Mouse (Mus musculus) midbrain, embryonic 12.5 days (tissue): ENCODE results near the gene Dhx8. TPM values are rescaled to one million over a fixed set of nuclear protein-coding genes. Genes with fewer than 3 reads are reported as not detected.

Experiments
- ATAC-seq: fragments of 200-750 bp; cut with Nextera tagmentation; 2 replicates; pipeline ENCODE4 v1.8.0; 2017; ENCODE audit warnings: low read depth, moderate TSS enrichment, moderate library complexity; ENCODE audit not compliant: low FRiP score
- H3K27ac ChIP-seq: fragments of 300-500 bp; sonication (generic); replicated peaks from 2 replicates; pipeline ENCODE4 v1.5.1; 2016; ENCODE audit warnings: mild to moderate bottlenecking
- H3K27me3 ChIP-seq: fragments of 300-500 bp; sonication (generic); 2 replicates; pipeline ENCODE4 v1.6.1; 2016; ENCODE audit warnings: mild to moderate bottlenecking
- H3K36me3 ChIP-seq: fragments of 300-500 bp; sonication (generic); 2 replicates; pipeline ENCODE4 v1.6.1; 2016
- H3K4me1 ChIP-seq: fragments of 300-500 bp; sonication (generic); 2 replicates; pipeline ENCODE4 v1.6.1; 2016
- H3K4me2 ChIP-seq: fragments of 300-500 bp; sonication (generic); replicated peaks from 2 replicates; pipeline ENCODE4 v1.6.1; 2016; ENCODE audit warnings: mild to moderate bottlenecking, moderate library complexity
- H3K4me3 ChIP-seq: fragments of 300-500 bp; sonication (generic); 2 replicates; pipeline ENCODE4 v1.5.1; 2016; ENCODE audit warnings: mild to moderate bottlenecking
- H3K9ac ChIP-seq: fragments of 300-500 bp; sonication (generic); replicated peaks from 2 replicates; pipeline ENCODE4 v1.6.1; 2016; ENCODE audit warnings: mild to moderate bottlenecking, moderate library complexity
- H3K9me3 ChIP-seq: fragments of 300-500 bp; sonication (generic); 2 replicates; pipeline ENCODE4 v1.6.1; 2016; ENCODE audit warnings: mild to moderate bottlenecking
- WGBS: fragments of 180-500 bp; shearing (Covaris S2); methylation state at CpG from one replicate; pipeline ENCODE4 v1.1.7; 2016; 5-methylcytosine and 5-hydroxymethylcytosine counted together
- polyA plus RNA-seq: library from polyadenylated mRNA; unstranded; fragments of >200 nt; fragmentation: Nextera tagmentation; extraction: Ambion mirVana; gene quantifications from 2 replicates; pipeline ENCODE4 v1.2.1, GENCODE M21; 2016

Dhx8 gene
- 46.9 and 48.0 TPM in 2 replicates for polyA plus RNA-seq

GRCm38 (mm10) chr11:101732518-101733440, at the start of gene Dhx8:
TSS of gene Dhx8 (plus strand) at chr11:101732919.
- Histone ChIP-seq H3K4me3 (peak within 1 kb of the TSS; percentile 84), H3K9ac (peak within 1 kb of the TSS; percentile 83), H3K4me1 (peaks cover 16% of the 10 kb centered on the region), H3K36me3 (peaks cover 28% of the 10 kb centered on the region), H3K4me2 (peak within 1 kb of the TSS; percentile 85), H3K9me3 (no peaks in the 10 kb centered on the region), H3K27me3 (no peaks in the 10 kb centered on the region), H3K27ac (peak within 1 kb of the TSS; percentile 10; the same call in 1 of the 2 replicates)
- under 1% methylated on average over 51 of the region's 51 CpGs for WGBS
- ATAC-seq, result peak; percentile 97

GRCm38 (mm10) chr11:101687351-101688301, 45.1 kb upstream of the Dhx8 start:
- Histone ChIP-seq H3K9me3 (no peaks in the 10 kb centered on the region), H3K27me3 (0 out of 2 replicates have a peak, but pooled peaks cover 5% of the 10 kb centered on the region), H3K36me3 (no peaks in the 10 kb centered on the region), H3K4me3 (no peak overlapping the region), H3K9ac (no peak overlapping the region), H3K27ac (no peak overlapping the region), H3K4me2 (no peak overlapping the region), H3K4me1 (0 out of 2 replicates have a peak, but pooled peaks cover 21% of the 10 kb centered on the region)
- ATAC-seq, result no peak
- 64% methylated on average over 13 of the region's 13 CpGs for WGBS

- Histone ChIP-seq H3K36me3 (no peaks in the 10 kb centered on the region), H3K9me3 (no peaks in the 10 kb centered on the region), H3K27ac (peak overlapping the region; percentile 52), H3K4me1 (0 out of 2 replicates have a peak, but pooled peaks cover 21% of the 10 kb centered on the region), H3K9ac (no peak overlapping the region), H3K4me2 (no peak overlapping the region), H3K27me3 (0 out of 2 replicates have a peak, but pooled peaks cover 5% of the 10 kb centered on the region), H3K4me3 (no peak overlapping the region)
- no peak for ATAC-seq
- 64% methylated on average over 10 of the region's 10 CpGs for WGBS
Observed at GRCm38 (mm10) chr11:101689701-101690113, 43.0 kb upstream of the Dhx8 start.

GRCm38 (mm10) chr11:101690326-101690725, 42.4 kb upstream of the Dhx8 start:
- Histone ChIP-seq H3K4me2 (no peak overlapping the region), H3K36me3 (no peaks in the 10 kb centered on the region), H3K27ac (no peak overlapping the region), H3K4me3 (no peak overlapping the region), H3K9ac (no peak overlapping the region), H3K9me3 (no peaks in the 10 kb centered on the region), H3K27me3 (0 out of 2 replicates have a peak, but pooled peaks cover 5% of the 10 kb centered on the region), H3K4me1 (peaks cover 23% of the 10 kb centered on the region)
- ATAC-seq, result no peak
- 69% methylated on average over 5 of the region's 5 CpGs for WGBS

- WGBS, result 1% methylated on average over 20 of the region's 20 CpGs
Observed at GRCm38 (mm10) chr11:101695906-101696661, 36.6 kb upstream of the Dhx8 start.

DNA sequence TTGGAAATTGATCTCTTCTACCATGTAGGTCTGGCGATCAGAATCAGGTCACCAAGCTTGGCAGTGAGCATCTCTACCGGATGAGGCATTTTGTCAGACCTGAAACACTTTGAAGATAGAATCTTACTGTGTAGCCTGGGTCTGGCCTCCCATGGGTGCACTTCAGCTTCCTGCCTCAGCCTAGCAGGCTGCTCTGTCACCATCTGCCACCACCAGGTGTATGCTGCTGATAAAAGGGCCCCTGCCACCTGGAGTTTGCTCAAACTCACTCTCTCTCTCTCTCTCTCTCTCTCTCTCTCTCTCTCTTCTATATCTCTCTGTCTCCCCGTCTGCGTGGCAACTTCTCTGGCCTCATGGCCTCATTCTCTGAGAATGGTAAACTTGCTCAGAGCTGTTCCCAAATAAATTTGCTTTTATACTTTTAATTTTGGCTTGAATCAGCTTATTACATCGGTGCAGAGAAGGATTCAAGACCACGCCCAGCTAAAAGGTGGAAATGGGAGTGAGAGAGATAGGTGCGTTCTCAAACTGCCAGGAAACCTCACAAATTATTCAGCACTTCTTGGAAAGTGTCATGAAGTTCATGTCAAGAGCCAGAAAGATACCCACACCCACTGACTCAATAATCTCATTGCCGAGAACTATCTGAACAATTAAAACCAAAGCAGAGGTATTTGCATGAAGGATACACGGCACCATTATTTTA, 35.4 kb upstream of the Dhx8 start:
- Histone ChIP-seq H3K9ac (no peak overlapping the region), H3K4me2 (0 out of 2 replicates have a peak overlapping the region, but pooled peaks have one; percentile 52), H3K27me3 (no peaks in the 10 kb centered on the region), H3K4me1 (peaks cover 32% of the 10 kb centered on the region), H3K36me3 (no peaks in the 10 kb centered on the region), H3K9me3 (no peaks in the 10 kb centered on the region; the same call in 1 of the 2 replicates), H3K27ac (peak overlapping the region; percentile 87), H3K4me3 (0 out of 2 replicates have a peak overlapping the region, but pooled peaks have one; percentile 31)
- ATAC-seq, result no peak
- WGBS, result 88% methylated on average over 9 of the region's 9 CpGs

More at GRCm38 (mm10) chr11:101695906-101696661, 36.6 kb upstream of the Dhx8 start:
- peak overlapping the region; percentile 52 for H3K4me2 ChIP-seq
- peak overlapping the region; percentile 87 for H3K27ac ChIP-seq
- peak; percentile 70 for ATAC-seq
- no peaks in the 10 kb centered on the region; the same call in 1 of the 2 replicates for H3K9me3 ChIP-seq
- peak overlapping the region; percentile 31 for H3K4me3 ChIP-seq
- peak overlapping the region; percentile 46 for H3K9ac ChIP-seq
- peaks cover 32% of the 10 kb centered on the region for H3K4me1 ChIP-seq
- H3K27me3 ChIP-seq, result no peaks in the 10 kb centered on the region
- H3K36me3 ChIP-seq, result no peaks in the 10 kb centered on the region

DNA sequence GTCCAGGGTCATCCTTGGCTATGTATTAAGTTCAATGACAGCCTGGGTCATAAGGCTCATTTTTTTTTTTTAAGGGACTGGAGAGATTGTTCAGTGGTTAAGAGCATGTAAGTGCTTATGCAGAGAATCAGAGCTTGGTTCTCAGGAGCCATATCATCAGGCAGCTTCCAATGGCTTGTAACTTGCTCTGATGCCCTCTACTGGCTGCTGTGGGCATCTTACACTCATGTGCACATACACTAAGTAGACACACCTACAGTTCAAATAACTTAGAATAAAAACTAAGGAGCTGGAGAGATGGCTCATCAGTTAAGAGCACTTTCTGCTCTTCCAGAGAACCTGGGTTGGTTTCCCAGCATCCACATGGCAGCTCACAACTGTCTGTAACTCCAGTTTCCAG, 34.6 kb upstream of the Dhx8 start:
- Histone ChIP-seq H3K4me2 (no peak overlapping the region), H3K9ac (no peak overlapping the region), H3K27ac (no peak overlapping the region), H3K4me1 (peaks cover 32% of the 10 kb centered on the region), H3K36me3 (no peaks in the 10 kb centered on the region), H3K9me3 (no peaks in the 10 kb centered on the region; the same call in 1 of the 2 replicates), H3K4me3 (no peak overlapping the region), H3K27me3 (no peaks in the 10 kb centered on the region)
- ATAC-seq, result no peak

DNA sequence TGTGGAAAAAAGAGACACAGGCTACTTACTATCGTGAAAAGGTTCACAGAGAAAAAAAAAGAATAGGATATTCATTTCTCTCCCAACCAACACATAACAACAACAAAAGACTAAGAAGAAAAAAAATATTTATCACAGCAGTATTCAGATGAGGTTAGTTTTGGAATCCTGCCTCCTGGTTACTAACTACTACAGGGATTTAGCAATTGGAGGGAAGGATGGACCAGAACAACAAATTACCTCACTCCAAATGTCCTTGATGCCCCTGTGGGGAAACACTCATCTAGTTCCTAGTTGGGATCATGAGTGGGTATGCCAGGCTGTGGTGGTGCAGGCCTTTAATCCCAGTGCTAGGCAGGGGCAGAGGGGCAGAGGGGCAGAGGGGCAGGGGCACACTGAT, 33.2 kb upstream of the Dhx8 start:
- Histone ChIP-seq H3K4me2 (no peak overlapping the region), H3K9ac (no peak overlapping the region), H3K27me3 (no peaks in the 10 kb centered on the region), H3K27ac (no peak overlapping the region), H3K9me3 (no peaks in the 10 kb centered on the region; the same call in 1 of the 2 replicates), H3K4me3 (no peak overlapping the region), H3K4me1 (peaks cover 32% of the 10 kb centered on the region), H3K36me3 (no peaks in the 10 kb centered on the region)
- 88% methylated on average over 1 of the region's 1 CpGs for WGBS
- no peak for ATAC-seq

DNA sequence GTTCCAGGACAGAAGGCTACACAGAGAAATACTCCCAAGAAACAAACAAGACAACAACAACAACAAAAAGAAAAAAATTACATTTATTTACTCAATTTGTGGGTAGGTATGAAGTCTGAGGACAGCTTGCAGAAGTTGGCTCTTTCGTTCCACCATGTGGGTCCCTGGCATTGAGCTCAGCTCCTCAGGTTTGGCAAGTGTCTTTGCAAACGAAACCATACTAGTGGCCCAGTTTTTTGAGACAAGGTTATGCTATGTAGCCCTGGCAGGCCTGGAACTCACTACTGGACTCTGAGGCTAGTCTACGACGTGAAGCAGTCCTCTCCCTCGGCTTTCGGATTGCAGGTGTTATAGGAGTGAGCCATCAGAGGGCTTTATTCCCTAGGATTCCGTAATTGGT, 32.7 kb upstream of the Dhx8 start:
- no peak overlapping the region for H3K9ac ChIP-seq
- peaks cover 32% of the 10 kb centered on the region for H3K4me1 ChIP-seq
- no peak overlapping the region for H3K27ac ChIP-seq
- ATAC-seq, result no peak
- no peak overlapping the region for H3K4me3 ChIP-seq
- H3K4me2 ChIP-seq, result no peak overlapping the region
- H3K36me3 ChIP-seq, result no peaks in the 10 kb centered on the region
- H3K9me3 ChIP-seq, result no peaks in the 10 kb centered on the region; the same call in 1 of the 2 replicates
- WGBS, result 74% methylated on average over 7 of the region's 7 CpGs
- no peaks in the 10 kb centered on the region for H3K27me3 ChIP-seq

GRCm38 (mm10) chr11:101700446-101700845, 32.3 kb upstream of the Dhx8 start:
- H3K27ac ChIP-seq, result no peak overlapping the region
- 0 out of 2 replicates have a peak overlapping the region, but pooled peaks have one; percentile 4 for H3K9ac ChIP-seq

More at GRCm38 (mm10) chr11:101700446-101700845, 32.3 kb upstream of the Dhx8 start:
- Histone ChIP-seq H3K4me3 (no peak overlapping the region), H3K4me2 (no peak overlapping the region), H3K27me3 (no peaks in the 10 kb centered on the region), H3K36me3 (no peaks in the 10 kb centered on the region), H3K9me3 (no peaks in the 10 kb centered on the region; the same call in 1 of the 2 replicates), H3K4me1 (peaks cover 29% of the 10 kb centered on the region)
- no peak for ATAC-seq
- 59% methylated on average over 12 of the region's 12 CpGs for WGBS
